Mouse (Mus musculus): ENCODE measurements around the gene Gm14393.
"Not testable (repeated sequence)": the region's sequence is repeated elsewhere in the genome, so short reads cannot be mapped to it uniquely, and the experiment has no call there.

GRCm38 (mm10) chr2:175067681-175068261 lies at the start of gene Gm14393:
- not testable (repeated sequence) for TF ChIP-seq HCFC1 (IDR thresholded peaks at IDR 0.05; ENCODE audit: borderline replicate concordance, insufficient read depth, low read length); ZNF384 (IDR thresholded peaks at IDR 0.05; ENCODE audit: low read depth, low read length); CHD2 (IDR thresholded peaks at IDR 0.05; ENCODE audit: low read depth, low read length); MAFK (IDR thresholded peaks at IDR 0.05; ENCODE audit: insufficient read depth, low read depth, low read length)
